Mouse (Mus musculus): ENCODE results near the gene Rps12-ps3. TPM values are rescaled to one million over a fixed set of nuclear protein-coding genes. Genes with fewer than 3 reads are reported as not detected.

Gene Rps12-ps3
- polyA plus RNA-seq (2017; shearing (Covaris generic)) = 128 TPM

DNA sequence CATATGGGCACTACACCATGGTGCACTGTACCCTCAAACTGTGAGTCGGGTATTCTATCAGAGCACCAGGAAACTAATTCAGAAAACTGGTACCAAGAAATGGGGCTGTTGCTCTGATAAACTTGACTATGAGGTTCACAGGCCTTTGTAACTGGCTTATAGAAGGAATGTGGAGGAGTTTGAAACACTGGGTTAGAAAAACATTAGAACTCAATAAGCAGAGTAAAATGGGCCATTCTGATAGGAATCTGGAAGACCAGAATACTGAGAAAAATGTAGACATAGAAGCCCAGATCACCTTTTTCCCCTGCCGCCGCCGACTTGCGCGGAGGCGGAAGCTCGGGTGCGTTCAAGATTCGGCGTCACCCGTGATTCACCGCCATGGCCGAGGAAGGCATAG, at the start of gene Rps12-ps3:
Gene Rps12-ps3 (plus strand): TSS at position 301 of the 400 bp plus-strand sequence.

DNA sequence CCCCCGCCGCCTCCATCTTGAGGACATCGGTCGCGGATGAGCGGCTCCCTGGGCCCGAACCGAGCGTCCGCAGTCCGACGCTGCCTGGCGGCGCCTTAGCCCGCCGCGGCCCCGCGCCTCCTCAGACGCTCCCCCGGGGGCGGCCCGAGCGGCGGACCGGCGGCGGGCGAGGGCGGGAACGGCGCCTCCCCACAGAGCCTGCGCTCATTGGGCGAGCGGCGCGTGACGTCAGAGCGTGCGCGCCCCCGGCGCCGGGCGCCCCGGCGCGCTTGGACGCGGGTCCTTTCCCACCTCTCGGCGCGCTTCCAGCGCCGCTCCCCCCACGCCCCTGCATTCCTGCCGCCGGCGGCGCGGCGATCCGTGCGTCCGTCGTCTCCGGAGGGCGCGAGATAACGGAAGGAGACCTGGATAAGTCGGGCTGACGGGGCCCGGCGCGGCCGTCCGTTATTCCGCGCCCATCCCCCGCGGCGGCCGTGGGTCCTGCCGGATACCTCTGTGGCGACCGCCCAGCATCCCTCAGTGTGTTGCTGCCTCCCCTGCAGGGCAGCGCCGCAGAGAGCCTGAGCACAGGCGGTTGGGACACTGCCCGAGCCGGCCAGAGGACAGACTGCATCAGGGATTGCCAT, 23.7 kb downstream of the Rps12-ps3 start, which contains the start of gene Pdzd8:
Gene Pdzd8 (minus strand): TSS at position 123 of the 626 bp plus-strand sequence.

Other genes with a start within 250 kb of the Rps12-ps3 start
- gene Shtn1, start 246.2 kb upstream of the Rps12-ps3 start, polyA plus RNA-seq (2017; shearing (Covaris generic)) = 0.32 TPM
- not detected for gene Vax1, start 152.2 kb upstream of the Rps12-ps3 start, polyA plus RNA-seq (2017; shearing (Covaris generic))
- not detected for gene Kcnk18, start 103.1 kb upstream of the Rps12-ps3 start, polyA plus RNA-seq (2017; shearing (Covaris generic))
- 3.6 TPM for gene Slc18a2, start 61.4 kb upstream of the Rps12-ps3 start, polyA plus RNA-seq (2017; shearing (Covaris generic))
- gene Pdzd8, start 23.5 kb downstream of the Rps12-ps3 start, polyA plus RNA-seq (2017; shearing (Covaris generic)) = 38.2 TPM
- gene Emx2, start 136.1 kb downstream of the Rps12-ps3 start, polyA plus RNA-seq (2017; shearing (Covaris generic)) = not detected

Data from effector memory CD4-positive, alpha-beta T cell, adult 7 months (primary cell).